In genomic region chr5:150097620-150098019, GRCm38 (mm10) we compare ENCODE assay signal across 8 mouse cellular contexts. TPM values are rescaled to one million over a fixed set of nuclear protein-coding genes. Genes with fewer than 3 reads are reported as not detected.
DNase-seq lines count a peak whose midpoint lies in the region; ATAC-seq and TF ChIP-seq lines count a peak whose summit lies in the region.

No protein-coding gene starts in this region.

- no peak overlapping the region for H3K9ac ChIP-seq in heart, embryonic 11.5 days (ENCODE audit: low read depth, low read length)
- no peak overlapping the region for H3K9ac ChIP-seq in neural tube, embryonic 14.5 days (replicated peaks; ENCODE audit: low read depth, low read length)

- 6% methylated on average over 6 of the region's 6 CpGs for WGBS in heart, embryonic 11.5 days (ENCODE audit: insufficient replicate concordance)
- 7% methylated on average over 6 of the region's 6 CpGs for WGBS in lung, adult 2 months
- 12% methylated on average over 6 of the region's 6 CpGs for WGBS in neural tube, embryonic 14.5 days

- TF ChIP-seq POLR2A in lung, adult 2 months (IDR thresholded peaks at IDR 0.05; ENCODE audit: borderline replicate concordance, extremely low read depth, low read depth, low read length), result no peak

- no peaks in the 10 kb centered on the region for H3K9me3 ChIP-seq in heart, embryonic 11.5 days (replicated peaks; ENCODE audit: control insufficient read depth, low read length)
- H3K9me3 ChIP-seq in neural tube, embryonic 14.5 days (ENCODE audit: control insufficient read depth, low read length), result no peaks in the 10 kb centered on the region

- peak; percentile 94 for TF ChIP-seq CTCF in lung, adult 2 months (IDR thresholded peaks at IDR 0.05; ENCODE audit: insufficient read depth, low read length)

- peak; percentile 85 for ATAC-seq in CD4-positive, CD25-positive, alpha-beta regulatory T cell, adult 4 months
- ATAC-seq in heart, embryonic 11.5 days (replicated peaks; ENCODE audit: insufficient number of reproducible peaks, low FRiP score, low TSS enrichment), result peak; percentile 14
- ATAC-seq in neural tube, embryonic 14.5 days (ENCODE audit: low read depth), result peak; percentile 83

- no peak overlapping the region for H3K27ac ChIP-seq in heart, embryonic 11.5 days (ENCODE audit: low read depth, low read length)
- H3K27ac ChIP-seq in neural tube, embryonic 14.5 days (ENCODE audit: low read depth, low read length), result no peak overlapping the region

- H3K4me1 ChIP-seq in heart, embryonic 11.5 days (ENCODE audit: control insufficient read depth, insufficient read depth, low read length), result no peaks in the 10 kb centered on the region
- H3K4me1 ChIP-seq in lung, adult 2 months (ENCODE audit: control insufficient read depth, insufficient read depth, low read length), result no peaks in the 10 kb centered on the region
- no peaks in the 10 kb centered on the region for H3K4me1 ChIP-seq in neural tube, embryonic 14.5 days (ENCODE audit: control insufficient read depth, insufficient read depth, low read length)

- H3K4me3 ChIP-seq in heart, embryonic 11.5 days (ENCODE audit: low read depth, low read length), result no peak overlapping the region
- no peak overlapping the region for H3K4me3 ChIP-seq in lung, adult 2 months (replicated peaks; ENCODE audit: extremely low read depth, low read depth, low read length)
- H3K4me3 ChIP-seq in neural tube, embryonic 14.5 days (ENCODE audit: low read depth, low read length), result no peak overlapping the region

- DNase-seq in T-cell, adult 2 months (ENCODE audit: low spot score), result peak; percentile 34
- peak; percentile 43 for DNase-seq in embryo, embryonic 11.5 days (ENCODE audit: low read depth, low spot score)
- DNase-seq in kidney, adult 9 months, result peak; percentile 31
- peak; percentile 46 for DNase-seq in lung, adult 2 months
- no peak for DNase-seq in MN1 (ENCODE audit: low spot score)

- no peaks in the 10 kb centered on the region for H3K27me3 ChIP-seq in heart, embryonic 11.5 days (ENCODE audit: control insufficient read depth, insufficient read depth, low read length)
- no peaks in the 10 kb centered on the region for H3K27me3 ChIP-seq in neural tube, embryonic 14.5 days (ENCODE audit: control insufficient read depth, insufficient read depth, low read length)

- no peak overlapping the region for H3K4me2 ChIP-seq in heart, embryonic 11.5 days
- H3K4me2 ChIP-seq in neural tube, embryonic 14.5 days (ENCODE audit: low read depth, low read length), result no peak overlapping the region

- no peaks in the 10 kb centered on the region for H3K36me3 ChIP-seq in heart, embryonic 11.5 days (ENCODE audit: control insufficient read depth, insufficient read depth, low read length)
- no peaks in the 10 kb centered on the region for H3K36me3 ChIP-seq in neural tube, embryonic 14.5 days (ENCODE audit: control insufficient read depth, insufficient read depth, low read length)

RNA-seq across cellular contexts. Expression of gene Fry, which starts 20.8 kb away (rescaled TPM):
- polyA plus RNA-seq in CD4-positive, CD25-positive, alpha-beta regulatory T cell, adult 4 months (2017; shearing (Covaris generic)), result 10 to 100 TPM; 15.4 to 20.7 TPM
- 26.6 and 32.5 TPM in 2 replicates for polyA plus RNA-seq in heart, embryonic 11.5 days (2014; fragmentation: Nextera tagmentation; extraction: Ambion mirVana)
- polyA plus RNA-seq in lung, adult 2 months (2012; rRNA removed), result 37.0 and 39.3 TPM in 2 replicates
- 73.7 and 85.1 TPM in 2 replicates for polyA plus RNA-seq in neural tube, embryonic 14.5 days (2014; fragmentation: Nextera tagmentation; extraction: Ambion mirVana)

Comparison
In these comparisons a context has a peak if more than half of its experiments do, and no peak if none do; other contexts are left out.
1. ATAC-seq: peak in every context shown above with its lines; median percentile 85 in CD4-positive, CD25-positive, alpha-beta regulatory T cell, adult 4 months; 83 in neural tube, embryonic 14.5 days; 14 in heart, embryonic 11.5 days.